Comparison of ENCODE assay signal across 8 mouse cellular contexts in the genomic region with DNA sequence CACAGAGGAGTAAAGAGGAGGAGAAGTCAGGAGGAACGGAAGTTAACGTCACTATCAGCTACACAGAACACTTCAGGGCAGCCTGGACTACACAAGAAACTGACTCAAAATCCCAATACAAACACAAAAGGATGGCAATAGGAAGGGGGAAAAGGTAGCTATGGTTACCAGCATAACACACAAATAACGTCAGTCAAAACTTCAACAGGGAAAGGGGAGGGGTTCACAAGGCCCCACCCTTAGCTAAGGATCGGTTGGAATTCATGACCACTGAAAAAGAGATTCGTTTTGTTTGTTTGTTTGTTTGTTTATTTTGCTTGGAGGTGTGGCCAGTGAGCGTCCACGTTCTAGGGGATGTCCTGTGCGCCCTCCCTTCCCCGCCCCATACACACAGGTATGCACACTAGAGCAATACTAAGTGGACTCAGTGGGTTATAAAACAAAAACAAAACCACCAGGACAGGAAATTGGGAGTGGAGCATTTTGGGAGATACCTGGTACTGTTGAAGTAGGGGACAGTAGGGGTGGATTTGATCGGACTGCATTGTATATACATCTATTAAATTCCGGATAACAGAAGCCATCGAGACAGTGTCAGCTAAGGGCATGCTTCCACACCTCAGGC. TPM values are rescaled to one million over a fixed set of nuclear protein-coding genes. Genes with fewer than 3 reads are reported as not detected.
DNase-seq lines count a peak whose midpoint lies in the region; ATAC-seq and TF ChIP-seq lines count a peak whose summit lies in the region.

No protein-coding gene starts in this region.

- no peaks in the 10 kb centered on the region for H3K36me3 ChIP-seq in thymus, adult 2 months (ENCODE audit: control insufficient read depth, insufficient read depth, low read length)
- H3K36me3 ChIP-seq in hindbrain, embryonic 16.5 days (ENCODE audit: control insufficient read depth, insufficient read depth, low read length): no peaks in the 10 kb centered on the region

- ATAC-seq in hindbrain, embryonic 16.5 days: peak; percentile 63
- ATAC-seq in megakaryocyte, adult 5-6 weeks (ENCODE audit: poor library complexity, severe bottlenecking): peak; percentile 14

- H3K27me3 ChIP-seq in thymus, adult 2 months (ENCODE audit: control insufficient read depth, insufficient read depth, low read length): no peaks in the 10 kb centered on the region
- no peaks in the 10 kb centered on the region for H3K27me3 ChIP-seq in hindbrain, embryonic 16.5 days (replicated peaks; ENCODE audit: control insufficient read depth, insufficient read depth, low read length)

- DNase-seq in thymus, adult 2 months: no peak
- DNase-seq in thymus, postnatal 36 days: no peak
- peak; percentile 1 for DNase-seq in embryo, embryonic 11 days
- no peak for DNase-seq in left cerebral cortex, postnatal 10 days (ENCODE audit: extremely low spot score in 1 of 2, low spot score in 2 of 2)
- DNase-seq in left cerebral cortex, adult 8-10 months (ENCODE audit: low spot score in 2 of 2): no peak
- DNase-seq in right cerebral cortex, postnatal 10 days (ENCODE audit: low spot score in 2 of 2): no peak

- WGBS in thymus, adult 2 months: 15% methylated on average over 12 of the region's 12 CpGs
- WGBS in hindbrain, embryonic 16.5 days: 5% methylated on average over 12 of the region's 12 CpGs

- TF ChIP-seq CTCF in thymus, adult 2 months (IDR thresholded peaks at IDR 0.05; ENCODE audit: borderline replicate concordance, control insufficient read depth, extremely low read depth, insufficient read depth, low read length, poor library complexity): no peak

- H3K9ac ChIP-seq in hindbrain, embryonic 16.5 days (ENCODE audit: low read depth, low read length): peak overlapping the region; percentile 82

- TF ChIP-seq POLR2A in thymus, adult 2 months (IDR thresholded peaks at IDR 0.05; ENCODE audit: control insufficient read depth, extremely low read depth, insufficient read depth, low read length, poor library complexity): no peak

- 0 out of 2 replicates have a peak, but pooled peaks cover 2% of the 10 kb centered on the region for H3K4me1 ChIP-seq in thymus, adult 2 months (replicated peaks; ENCODE audit: control insufficient read depth, insufficient read depth, low read length)
- H3K4me1 ChIP-seq in hindbrain, embryonic 16.5 days (ENCODE audit: control insufficient read depth, insufficient read depth, low read depth, low read length): peaks cover 6% of the 10 kb centered on the region

- H3K27ac ChIP-seq in thymus, adult 2 months (ENCODE audit: control insufficient read depth, insufficient read depth, low read length): no peak overlapping the region
- peak overlapping the region; percentile 81; the same call in 1 of the 2 replicates for H3K27ac ChIP-seq in hindbrain, embryonic 16.5 days (ENCODE audit: low read depth, low read length)

- intact Hi-C loops in left cerebral cortex, postnatal 10 days (cut with DNase I): no loop called here

- H3K4me2 ChIP-seq in hindbrain, embryonic 16.5 days (ENCODE audit: low read length): peak overlapping the region; percentile 87

- H3K4me3 ChIP-seq in thymus, adult 2 months (ENCODE audit: control insufficient read depth, insufficient read depth, low read length): peak overlapping the region; percentile 100
- H3K4me3 ChIP-seq in hindbrain, embryonic 16.5 days (ENCODE audit: low read length): peak overlapping the region; percentile 79

- H3K9me3 ChIP-seq in hindbrain, embryonic 16.5 days (ENCODE audit: control insufficient read depth, low read length): no peaks in the 10 kb centered on the region

RNA-seq across cellular contexts. Expression of a gene that starts 0.7 kb away (rescaled TPM):
- polyA plus RNA-seq in thymus, adult 2 months (2012; rRNA removed): 0.65 and 0.73 TPM in 2 replicates
- 6.7 and 7.0 TPM in 2 replicates for polyA plus RNA-seq in hindbrain, embryonic 16.5 days (2015; fragmentation: Nextera tagmentation; extraction: Ambion mirVana)
- 4.2 and 6.2 TPM in 2 replicates for total RNA-seq in megakaryocyte, adult 5-6 weeks (2015)
- 4.3 and 5.5 TPM in 2 replicates for total RNA-seq in megakaryocyte, adult 5-6 weeks (2017)
- total RNA-seq in left cerebral cortex, postnatal 10 days (2021): 1 to 10 TPM; 5.5 to 6.1 TPM
- 1 to 10 TPM; 4.7 to 5.6 (median 5.0) TPM for total RNA-seq in left cerebral cortex, adult 8-10 months (2022)

RNA-seq across cellular contexts. Expression of a gene that starts 37.5 kb away (rescaled TPM):
- polyA plus RNA-seq in thymus, adult 2 months (2012; rRNA removed): 0.24 and 0.42 TPM in 2 replicates
- polyA plus RNA-seq in hindbrain, embryonic 16.5 days (2015; fragmentation: Nextera tagmentation; extraction: Ambion mirVana): 7.0 and 7.1 TPM in 2 replicates
- total RNA-seq in megakaryocyte, adult 5-6 weeks (2015): 1.4 and 2.5 TPM in 2 replicates
- total RNA-seq in megakaryocyte, adult 5-6 weeks (2017): 0.95 and 1.4 TPM in 2 replicates
- 1 to 10 TPM; 3.0 TPM for total RNA-seq in left cerebral cortex, postnatal 10 days (2021)
- 1 to 10 TPM in 3 of 4 experiments, under 1 TPM in 1; 0.87 to 2.7 (median 2.1) TPM for total RNA-seq in left cerebral cortex, adult 8-10 months (2022)

RNA-seq across cellular contexts. Expression of a gene that starts 48.1 kb away (rescaled TPM):
- polyA plus RNA-seq in thymus, adult 2 months (2012; rRNA removed): 1.5 TPM in 2 replicates
- 1.1 and 2.0 TPM in 2 replicates for polyA plus RNA-seq in hindbrain, embryonic 16.5 days (2015; fragmentation: Nextera tagmentation; extraction: Ambion mirVana)
- total RNA-seq in megakaryocyte, adult 5-6 weeks (2015): 0.62 and 2.7 TPM in 2 replicates
- total RNA-seq in megakaryocyte, adult 5-6 weeks (2017): 3.4 and 4.3 TPM in 2 replicates
- total RNA-seq in left cerebral cortex, postnatal 10 days (2021): 1 to 10 TPM; 1.2 to 1.7 TPM
- 1 to 10 TPM; 2.6 to 4.6 (median 3.1) TPM for total RNA-seq in left cerebral cortex, adult 8-10 months (2022)

RNA-seq across cellular contexts. Expression of a gene that starts 55.8 kb away (rescaled TPM):
- 0.05 and 0.17 TPM in 2 replicates for polyA plus RNA-seq in thymus, adult 2 months (2012; rRNA removed)
- 0.12 and 0.19 TPM in 2 replicates for polyA plus RNA-seq in hindbrain, embryonic 16.5 days (2015; fragmentation: Nextera tagmentation; extraction: Ambion mirVana)
- 0.78 and 0.85 TPM in 2 replicates for total RNA-seq in megakaryocyte, adult 5-6 weeks (2015)
- total RNA-seq in megakaryocyte, adult 5-6 weeks (2017): 0.22 TPM in 1 of 2 replicates, not detected in the other
- not detected for total RNA-seq in left cerebral cortex, postnatal 10 days (2021)
- under 1 TPM in 3 of 4 experiments, not detected in 1; 0.33 to 0.58 (median 0.39) TPM for total RNA-seq in left cerebral cortex, adult 8-10 months (2022)
